Mouse (Mus musculus): ENCODE measurements at regions not wholly inside any gene's neighbourhood (a gene's known extent, or its start where the extent isn't known, plus 50 kb on each side); places are given as distances from the start of the nearest gene placed in this dataset.
A peak's percentile ranks its signal among the peaks of the same experiment; 100 is the strongest.

DNA sequence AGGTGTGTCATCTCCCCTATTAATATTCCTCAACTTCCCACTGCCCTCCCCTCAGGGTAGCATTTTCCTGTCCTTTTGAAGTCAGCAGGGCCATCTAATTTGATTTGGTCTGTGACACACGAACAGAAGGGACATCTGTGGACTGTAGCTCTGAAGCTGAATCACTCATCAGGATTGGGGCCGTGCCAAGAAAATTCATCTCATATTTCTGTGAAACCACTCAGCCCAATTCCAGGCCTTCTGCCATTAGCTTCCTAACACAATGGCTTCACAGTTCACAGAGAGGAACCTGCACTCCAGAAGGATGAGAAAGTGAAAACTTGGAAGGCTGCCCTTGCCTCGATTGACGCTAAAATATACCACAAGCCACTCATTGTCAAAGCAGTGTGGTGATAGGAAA lies 86.1 kb downstream of the Abhd5 start:
- peak; percentile 84 for DNase-seq (ENCODE audit: low read depth)

DNA sequence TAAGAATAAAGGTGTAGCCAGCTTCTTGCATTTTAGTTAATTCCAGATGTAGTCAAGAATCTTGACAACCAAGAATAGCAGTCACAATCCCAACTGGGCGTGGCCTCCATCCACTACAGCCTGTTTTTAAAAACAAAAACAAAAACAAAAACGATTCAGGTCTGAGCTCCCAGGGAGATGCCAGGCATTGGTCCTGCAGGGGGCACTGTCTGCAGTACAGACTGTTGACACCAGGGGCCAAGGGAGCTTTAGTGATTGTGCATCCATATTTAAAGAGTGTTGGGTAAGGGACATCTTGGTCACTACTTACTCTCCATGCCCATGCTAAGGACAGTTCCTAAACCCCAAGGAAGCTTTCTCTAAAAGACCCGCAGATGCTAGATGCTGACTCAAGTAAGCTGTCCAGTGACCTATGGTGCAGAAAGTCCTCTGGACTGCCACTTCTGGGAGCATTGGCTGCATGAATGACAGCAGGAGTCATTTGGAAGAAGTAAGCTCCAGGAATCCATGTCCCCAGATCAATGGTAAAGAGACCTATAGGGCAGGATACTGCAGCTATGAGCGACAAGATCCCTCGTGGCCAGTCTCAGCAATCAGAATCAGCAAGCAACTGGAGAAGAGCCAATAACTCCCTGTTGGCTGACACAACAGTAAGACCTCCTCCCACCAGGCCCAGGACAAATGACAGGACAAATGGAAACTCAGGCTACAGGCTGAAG lies 95.1 kb downstream of the Abhd5 start:
- DNase-seq (ENCODE audit: low read depth): no peak

DNA sequence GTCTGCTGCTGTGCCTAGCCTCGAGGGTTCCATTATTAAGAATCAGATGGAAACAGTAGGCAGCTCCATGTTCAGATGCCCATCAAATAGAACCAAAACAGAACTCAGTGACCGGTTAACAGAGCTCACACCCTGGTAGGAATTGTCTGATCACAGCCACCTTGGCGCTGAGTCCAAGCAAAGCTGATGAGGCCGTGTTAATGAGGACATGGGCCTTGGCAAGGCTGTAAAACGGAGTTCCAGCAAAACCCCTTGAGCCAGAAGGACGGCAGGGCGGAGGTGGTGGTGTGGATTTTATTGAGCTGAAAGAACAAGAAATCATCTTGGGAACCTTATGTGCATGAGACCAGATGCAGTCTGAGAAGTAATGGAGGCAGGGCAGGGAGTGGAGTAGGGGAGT lies 96.2 kb downstream of the Abhd5 start:
- no peak for DNase-seq (ENCODE audit: low read depth)

DNA sequence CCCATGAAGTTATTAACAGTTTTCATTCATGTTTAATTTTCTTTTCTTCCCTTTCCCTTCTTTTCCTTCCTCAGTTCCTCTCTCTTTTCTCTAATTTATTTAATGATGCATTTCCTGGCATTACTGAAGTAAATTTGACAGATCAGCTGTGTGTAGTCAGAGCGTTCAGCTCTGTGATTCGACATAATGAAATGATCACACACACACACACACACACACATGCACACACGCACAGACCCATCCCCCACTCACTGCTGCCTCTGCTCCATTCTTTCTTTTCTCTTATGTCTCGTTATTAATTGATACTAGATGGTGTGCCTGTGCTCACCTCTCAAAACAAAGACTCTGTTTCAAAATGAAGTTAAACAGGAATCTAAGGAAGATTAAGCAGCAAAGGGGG lies 96.9 kb downstream of the Abhd5 start:
- DNase-seq (ENCODE audit: low read depth): no peak

DNA sequence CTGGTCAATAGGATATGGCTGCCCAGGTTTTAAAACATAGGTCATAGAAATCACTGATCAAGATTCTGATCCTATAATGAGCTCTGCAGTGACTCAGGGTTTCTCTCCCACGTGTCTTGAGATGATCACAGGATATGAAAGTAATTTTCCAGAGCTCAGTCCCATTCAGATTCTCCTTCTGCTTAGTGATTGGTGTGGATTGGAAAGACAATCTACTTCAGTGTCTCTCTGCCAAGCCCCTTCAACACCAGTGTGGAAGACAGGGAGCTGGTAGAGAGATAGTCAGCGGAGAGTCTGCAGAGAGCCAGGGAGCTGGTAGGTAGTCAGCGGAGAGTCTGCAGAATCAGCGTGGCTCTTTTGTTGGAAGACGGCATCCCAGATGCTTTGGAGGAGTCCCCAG lies 99.1 kb downstream of the Abhd5 start:
- no peak for DNase-seq (ENCODE audit: low read depth)

DNA sequence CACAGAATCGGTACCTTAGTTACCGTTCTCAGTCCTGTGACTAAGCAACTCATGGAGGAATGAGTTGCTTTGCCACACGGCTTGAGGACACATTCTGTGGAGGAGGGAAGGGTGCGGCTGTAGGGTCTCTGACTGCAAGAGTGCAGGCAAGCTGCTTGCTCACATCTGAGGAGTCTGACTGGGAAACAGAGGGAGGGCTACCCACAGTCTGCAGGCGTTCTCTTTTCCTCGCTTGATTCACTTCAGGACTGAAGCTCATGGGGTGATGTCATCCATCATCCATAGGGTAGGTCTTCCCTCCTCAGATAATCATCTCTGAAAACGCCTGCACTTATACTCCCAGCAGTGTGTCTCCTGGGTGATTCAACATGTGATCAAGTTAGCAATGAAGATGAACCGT lies 103.9 kb downstream of the Abhd5 start:
- no peak for DNase-seq (ENCODE audit: low read depth)

DNA sequence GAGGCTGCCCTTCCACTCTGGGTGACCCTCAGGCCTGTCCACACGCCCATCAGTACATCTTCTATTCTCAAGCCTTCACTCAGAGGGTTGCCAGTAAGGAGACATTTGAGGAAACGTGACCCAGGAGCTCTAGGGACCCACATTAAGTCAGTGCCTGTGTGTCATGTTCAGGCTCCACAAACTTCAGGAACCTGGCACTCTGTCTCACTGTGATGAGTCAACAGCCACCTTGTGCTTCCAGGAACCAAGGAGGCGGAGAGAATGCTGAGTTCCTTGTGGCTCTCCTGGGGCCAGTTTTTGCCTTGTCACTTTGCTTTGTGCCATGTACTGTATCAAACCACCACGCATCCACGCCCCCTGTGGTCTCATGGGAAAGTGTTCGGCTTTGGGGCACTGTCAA lies 104.4 kb downstream of the Abhd5 start:
- DNase-seq (ENCODE audit: low read depth): no peak

DNA sequence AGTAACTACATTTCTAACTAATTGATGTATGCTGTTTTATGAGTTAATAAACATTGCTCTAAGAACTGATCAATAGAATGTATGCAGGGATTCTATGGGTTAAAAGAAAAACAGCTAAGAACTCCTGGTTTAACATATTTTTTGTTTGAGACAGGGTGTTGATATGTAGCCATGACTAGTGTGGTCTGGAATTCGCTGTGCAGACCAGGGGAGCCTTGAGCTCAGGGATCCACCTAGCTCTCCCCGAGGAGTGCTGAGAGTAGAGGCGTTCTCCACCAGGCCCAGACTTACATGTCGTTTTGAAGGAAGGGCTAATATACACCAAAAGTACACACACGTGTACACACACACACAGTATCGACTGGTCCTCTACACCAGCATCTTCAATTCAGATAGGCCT lies 108.1 kb downstream of the Abhd5 start:
- peak; percentile 66 for DNase-seq (ENCODE audit: low read depth)

DNA sequence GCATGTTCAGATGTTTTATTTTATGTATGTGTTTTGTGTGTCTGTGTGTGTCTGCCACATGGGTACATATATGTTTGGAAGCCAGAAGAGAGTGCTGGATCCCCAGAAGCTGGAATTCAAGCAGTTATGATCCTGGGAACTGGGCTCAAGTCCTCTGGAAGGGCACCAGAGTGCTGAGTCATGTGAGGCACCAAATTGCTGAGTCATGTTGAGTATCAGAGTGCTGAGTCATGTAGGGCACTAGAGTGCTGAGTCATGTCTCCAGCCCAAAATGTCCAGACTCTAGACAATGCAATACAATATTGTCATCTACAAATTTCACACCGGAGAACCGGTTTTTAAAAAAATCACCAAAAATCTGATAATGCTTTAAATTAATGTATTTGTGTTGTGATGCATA lies 120.1 kb downstream of the Abhd5 start:
- DNase-seq (ENCODE audit: low read depth): peak; percentile 81

DNA sequence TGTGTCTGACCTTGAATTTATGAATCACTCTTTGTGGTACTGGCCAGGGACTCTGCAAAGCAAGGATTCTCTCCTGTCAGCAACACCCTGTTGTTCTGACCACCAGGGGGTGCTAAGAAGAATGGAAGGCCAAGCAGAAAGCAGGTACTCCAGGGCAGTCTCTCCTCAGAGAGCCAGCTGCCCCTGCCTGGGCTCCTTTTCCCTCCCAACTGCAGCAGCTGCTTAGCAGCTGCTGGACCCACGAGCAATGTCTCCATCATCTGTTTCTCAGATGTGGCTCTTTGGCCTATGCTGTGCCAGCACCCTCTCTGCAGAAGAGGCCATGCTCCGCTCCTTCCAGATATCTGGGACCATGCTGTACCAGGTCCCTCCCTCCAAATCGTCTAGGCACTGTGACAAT lies 124.9 kb downstream of the Abhd5 start:
- DNase-seq (ENCODE audit: low read depth): peak; percentile 59

DNA sequence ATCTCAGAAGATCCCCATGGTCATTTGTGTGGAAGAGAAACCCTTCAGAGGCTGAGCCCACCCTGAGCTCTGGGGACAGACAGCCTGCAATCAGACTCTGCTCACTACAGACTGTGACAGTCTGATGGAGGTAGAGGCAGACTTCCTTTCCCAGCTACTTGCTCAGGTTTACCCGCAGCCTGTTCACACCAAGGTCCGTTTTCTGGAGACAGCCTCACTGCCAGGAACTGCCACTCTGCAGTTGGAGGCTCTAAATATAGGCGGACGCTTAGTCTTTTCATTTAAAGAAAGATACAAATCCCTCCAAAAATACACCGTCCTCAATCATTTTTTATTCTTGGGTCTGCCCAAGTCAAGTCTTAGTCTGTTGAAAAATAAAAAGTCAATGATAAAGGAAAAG lies 135.6 kb downstream of the Abhd5 start:
- no peak for DNase-seq (ENCODE audit: low read depth)

DNA sequence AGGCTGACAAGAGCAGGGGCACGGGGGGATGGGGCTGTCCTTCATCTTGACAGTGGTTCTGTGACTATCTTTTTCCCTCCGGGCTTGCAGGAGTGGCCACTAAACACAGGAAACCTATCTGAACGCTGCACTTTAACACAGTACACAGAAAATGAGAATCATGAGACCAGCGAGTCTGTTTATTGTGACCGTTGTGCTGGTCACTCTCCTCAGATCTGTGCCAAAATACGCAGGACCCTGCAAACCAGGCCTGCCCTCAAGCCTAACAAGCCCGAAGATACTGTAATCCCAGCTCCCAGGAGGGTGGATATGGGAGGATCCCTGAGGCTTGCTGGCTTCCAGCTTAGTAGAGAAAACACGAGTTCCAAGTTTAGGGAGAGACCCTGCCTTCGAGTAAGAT lies 143.3 kb downstream of the Abhd5 start:
- no peak for DNase-seq (ENCODE audit: low read depth)

DNA sequence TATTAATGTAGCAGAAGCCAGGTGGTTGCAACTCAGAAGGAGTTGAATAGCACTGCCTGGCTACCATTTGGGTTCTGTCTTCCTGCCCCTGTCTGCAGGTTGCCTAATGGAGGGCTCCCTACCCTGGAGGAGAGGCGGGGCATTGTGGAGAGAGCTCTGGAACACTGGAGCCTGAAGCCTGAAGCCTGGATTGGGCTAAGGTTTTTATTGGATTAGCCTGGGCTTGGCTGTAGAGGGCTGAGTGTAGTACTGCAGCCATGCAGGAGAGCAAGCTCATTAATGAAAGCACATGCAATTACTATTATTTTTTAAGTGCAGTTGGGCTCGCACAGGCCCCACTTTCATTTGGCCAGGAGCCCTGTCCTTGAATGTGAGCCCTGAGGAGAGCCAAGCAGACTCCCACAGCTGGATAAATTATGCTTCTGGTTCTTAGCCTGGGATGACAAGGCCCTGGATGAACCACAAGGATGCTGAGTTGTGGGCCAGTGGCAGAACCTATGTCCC lies 145.1 kb downstream of the Abhd5 start:
- no peak for DNase-seq (ENCODE audit: low read depth)

DNA sequence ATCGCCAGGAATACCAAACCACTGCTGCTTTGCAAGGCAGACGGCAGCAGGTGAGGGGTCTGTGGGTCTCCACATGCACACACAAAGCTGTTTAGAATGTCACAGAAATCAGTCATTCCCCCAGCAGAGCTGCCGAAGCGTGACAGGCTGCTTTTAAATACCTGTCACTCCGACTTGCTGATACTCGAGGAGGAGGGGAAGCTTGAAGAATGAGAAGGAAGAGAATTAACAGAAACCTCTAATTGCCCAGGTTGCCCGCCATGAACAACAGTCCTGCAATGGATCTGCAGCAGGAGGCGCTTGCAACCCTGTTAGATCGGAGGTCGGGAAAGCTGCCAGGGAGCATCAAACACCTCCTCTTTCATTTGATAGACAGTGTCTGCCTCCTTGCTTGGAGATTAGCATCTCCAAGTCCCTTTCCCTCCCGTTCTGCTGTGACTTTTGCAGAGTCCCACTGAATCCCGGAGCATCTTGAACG lies 150.5 kb downstream of the Abhd5 start:
- no peak for DNase-seq (ENCODE audit: low read depth)

DNA sequence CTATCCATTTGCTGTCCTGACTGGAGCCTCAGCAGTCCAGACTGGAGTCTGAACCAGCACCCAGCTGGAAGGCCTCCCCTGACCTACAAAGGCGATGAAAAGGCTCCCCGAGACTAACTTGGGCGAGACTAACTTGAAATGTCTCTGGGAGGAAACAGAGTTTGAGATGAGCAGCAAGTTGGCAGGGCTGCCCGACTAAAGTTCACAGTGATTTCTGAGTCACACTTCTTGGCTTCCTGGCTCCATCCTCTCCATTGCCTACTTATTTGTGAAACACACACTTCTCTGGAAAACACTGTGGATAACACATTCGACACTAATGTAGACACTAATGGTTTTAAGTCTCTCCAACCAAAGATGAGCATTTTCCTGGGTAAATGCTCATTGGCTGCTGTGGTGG lies 170.2 kb downstream of the Abhd5 start:
- DNase-seq (ENCODE audit: low read depth): peak; percentile 71

DNA sequence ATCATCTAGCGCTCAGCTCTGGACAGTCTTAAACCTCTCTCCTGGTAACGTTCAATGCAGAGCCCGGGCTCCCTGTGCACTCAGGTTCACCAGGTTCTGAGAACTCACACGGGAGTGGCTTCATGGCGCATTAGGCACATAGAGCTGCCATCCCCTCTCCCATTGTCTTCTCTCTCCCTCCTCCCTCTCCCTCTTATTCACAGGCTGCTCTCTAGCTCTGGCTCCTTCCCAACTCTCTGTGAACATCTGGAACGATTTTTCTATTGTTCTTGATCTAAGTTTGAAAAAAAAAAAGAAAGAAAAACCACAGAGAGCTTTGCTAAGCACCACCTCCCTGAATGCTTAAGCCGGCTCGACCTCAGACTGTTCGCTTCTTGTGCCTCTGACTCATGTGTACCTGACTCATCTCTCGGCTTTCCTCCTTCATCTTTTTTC lies 174.2 kb downstream of the Abhd5 start:
- peak; percentile 78 for DNase-seq (ENCODE audit: low read depth)

DNA sequence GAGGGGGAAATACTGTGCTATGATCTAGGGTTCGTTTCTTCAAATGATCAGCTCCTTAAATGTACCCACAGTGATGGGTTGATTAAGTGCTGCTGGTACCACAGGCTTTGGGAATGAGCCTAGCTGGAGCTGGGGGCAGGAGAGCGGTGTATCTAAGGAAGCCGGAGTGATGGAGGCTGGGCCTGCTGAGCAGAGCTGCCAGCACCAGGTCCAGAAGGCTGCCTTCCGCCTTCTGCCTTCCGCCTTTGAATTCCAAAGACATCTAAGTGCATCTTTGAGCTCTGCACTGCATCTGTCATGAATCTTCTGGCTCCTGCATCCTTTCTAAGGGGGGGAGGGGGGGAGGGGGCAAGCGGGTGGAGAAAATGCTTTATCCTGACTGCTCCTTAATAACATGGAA lies 176.9 kb downstream of the Abhd5 start:
- no peak for DNase-seq (ENCODE audit: low read depth)

DNA sequence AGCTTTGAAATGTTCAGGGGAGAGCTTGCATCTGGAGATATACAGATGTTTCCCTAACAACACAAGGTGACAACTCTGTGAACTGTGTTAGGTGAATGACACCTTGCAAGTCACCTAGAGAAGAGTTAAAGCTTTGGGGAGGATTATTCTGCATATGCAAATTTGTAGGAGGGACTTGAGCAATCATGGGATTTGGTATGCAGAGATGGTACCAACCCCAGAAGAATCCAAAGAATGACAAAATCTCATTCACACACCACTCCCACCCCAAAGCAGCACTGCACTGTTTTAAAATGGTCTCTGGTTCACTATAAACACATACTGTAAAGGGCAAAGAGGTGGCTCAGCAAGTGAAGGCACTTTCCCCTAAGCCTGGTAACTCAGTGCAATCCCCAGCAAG lies 178.3 kb downstream of the Abhd5 start:
- no peak for DNase-seq (ENCODE audit: low read depth)

DNA sequence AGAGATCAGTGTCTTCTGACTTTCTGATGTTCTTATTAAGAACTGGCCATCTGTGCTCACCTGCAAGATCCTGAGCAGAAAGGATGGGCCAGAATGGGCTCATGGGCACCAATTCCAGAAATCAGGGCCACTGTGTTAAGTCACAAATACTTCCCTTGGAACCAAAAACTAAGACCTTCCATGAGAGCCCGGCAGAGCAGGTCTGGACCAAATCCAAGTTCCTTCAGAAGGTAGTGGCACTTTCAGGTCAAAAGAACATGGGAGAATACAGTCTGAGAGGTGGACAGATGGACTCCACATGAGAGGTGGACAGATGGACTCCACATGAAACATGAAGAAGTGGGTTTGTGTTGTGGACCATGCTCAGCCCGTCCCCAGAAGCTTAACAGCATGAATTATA lies 180.4 kb downstream of the Abhd5 start:
- DNase-seq (ENCODE audit: low read depth): no peak

DNA sequence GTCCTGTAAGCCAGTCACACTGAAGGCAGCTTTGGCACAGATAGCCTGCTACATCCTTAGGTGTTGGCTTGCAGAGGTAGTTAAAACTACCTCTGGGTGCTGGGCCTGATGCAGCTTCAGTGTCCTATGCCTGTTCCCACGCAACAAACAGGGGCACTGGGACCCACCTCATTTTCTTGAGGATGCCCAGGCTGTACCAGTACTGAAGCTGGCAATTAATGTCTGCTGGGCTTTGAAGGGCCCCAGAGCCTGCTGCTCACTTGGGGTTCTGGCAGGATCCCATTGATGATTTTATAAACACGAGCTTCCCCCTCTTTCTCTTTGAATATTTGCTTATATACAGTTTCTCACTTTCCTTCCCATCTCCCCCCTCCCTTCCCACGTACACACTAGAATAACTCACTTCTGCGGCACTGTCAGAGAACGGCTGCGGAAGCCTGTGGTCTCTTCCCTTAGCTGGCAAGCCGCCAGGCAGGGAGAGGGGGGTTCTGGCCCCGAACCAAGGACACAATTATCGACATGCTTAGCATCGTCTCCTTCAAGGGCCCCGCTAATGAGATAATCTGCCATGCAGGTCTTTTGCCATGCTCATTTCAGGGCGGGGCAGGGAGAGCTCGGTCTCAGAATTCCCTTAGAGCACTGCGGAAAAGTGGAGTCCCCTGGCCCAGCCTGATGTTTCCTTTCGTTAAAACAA lies 182.9 kb downstream of the Abhd5 start:
- no peak for DNase-seq (ENCODE audit: low read depth)

DNA sequence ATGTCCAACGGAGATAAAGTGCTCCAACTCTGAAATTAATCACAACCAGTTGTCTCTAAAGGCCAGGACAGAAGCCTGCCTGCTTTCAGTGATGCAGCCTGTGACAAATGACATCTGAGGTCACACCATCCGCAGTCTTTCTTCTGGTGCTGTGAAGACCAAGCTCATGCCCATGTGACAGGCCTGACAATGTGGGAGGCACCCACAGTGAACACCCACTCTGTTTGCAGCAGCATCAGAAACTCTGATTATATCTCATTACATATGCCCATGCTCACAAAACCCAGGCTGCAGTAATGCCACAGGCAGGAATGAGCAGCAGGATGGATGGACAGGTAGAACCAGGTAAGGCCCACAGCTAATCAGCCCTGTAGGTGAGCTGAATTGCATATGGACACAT lies 183.6 kb downstream of the Abhd5 start:
- DNase-seq (ENCODE audit: low read depth): no peak

DNA sequence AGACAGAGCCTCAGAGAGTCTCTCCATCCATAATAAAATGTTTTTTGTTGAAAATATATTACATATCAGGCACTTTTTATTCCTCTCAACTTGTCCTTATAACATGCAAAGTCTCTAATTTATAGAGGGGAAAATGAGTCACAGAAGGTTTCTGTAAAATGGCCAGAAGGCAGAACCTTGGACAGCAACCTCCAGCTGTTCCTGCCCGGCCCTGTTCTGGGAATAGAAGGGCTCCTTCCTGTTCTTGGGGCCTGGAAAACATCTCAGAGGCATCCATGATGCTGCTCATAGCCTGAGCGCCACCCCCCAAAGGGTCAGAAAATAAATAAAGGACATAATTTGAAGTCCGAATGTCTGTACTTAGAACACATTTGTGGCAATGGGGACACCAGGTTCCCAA lies 188.7 kb downstream of the Abhd5 start:
- DNase-seq (ENCODE audit: low read depth): peak; percentile 51

DNA sequence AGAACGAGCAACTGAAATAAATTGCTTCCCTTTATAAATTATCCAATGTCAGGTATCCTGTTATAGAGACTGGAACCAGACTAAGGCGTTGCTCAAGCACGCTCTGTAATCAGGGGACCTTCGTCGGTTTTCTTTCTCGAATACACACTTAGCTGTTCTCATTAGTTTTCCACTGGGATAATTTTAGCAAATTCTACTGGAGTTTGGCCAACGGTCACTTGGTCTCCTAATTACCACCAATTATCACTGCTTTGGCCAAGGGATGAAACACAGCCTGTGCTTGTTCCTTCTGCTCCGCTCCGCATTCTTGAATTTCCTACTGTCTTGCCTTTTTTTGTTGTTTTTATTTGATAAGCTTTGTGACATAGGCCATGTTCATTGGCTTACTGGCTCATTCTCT lies 191.1 kb upstream of the Topaz1 start:
- DNase-seq (ENCODE audit: low read depth): no peak

DNA sequence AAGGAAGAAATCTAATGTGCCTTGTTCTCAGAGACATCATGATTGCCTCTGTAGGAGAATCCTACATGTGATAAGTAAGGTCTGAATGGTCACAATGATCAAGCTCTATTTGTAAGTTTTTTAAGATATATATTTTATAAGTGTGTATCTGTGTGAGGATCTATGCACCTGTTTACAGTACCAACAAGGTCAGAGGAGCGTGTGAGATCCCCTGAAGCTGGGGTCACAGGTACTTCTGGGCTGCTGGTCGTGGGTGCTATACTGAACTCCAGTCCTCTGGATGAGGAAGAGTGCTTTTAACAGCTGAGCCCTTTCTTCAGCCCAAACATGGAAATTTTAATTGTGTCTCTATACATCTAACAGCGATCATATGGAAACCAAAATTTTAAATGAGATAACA lies 181.1 kb upstream of the Topaz1 start:
- no peak for DNase-seq (ENCODE audit: low read depth)

Data from NIH3T3 (cell line).